Mouse (Mus musculus) megakaryocyte, embryonic 14.5 days (primary cell): ENCODE data around the gene Tmem189. TPM values are rescaled to one million over a fixed set of nuclear protein-coding genes. Genes with fewer than 3 reads are reported as not detected.

Experiments
- H3K27me3 ChIP-seq: replicated peaks from 2 replicates; pipeline ENCODE3; 2012; ENCODE audit warnings: inconsistent platforms
- H3K36me3 ChIP-seq: replicated peaks from 2 replicates; pipeline ENCODE3; 2012; ENCODE audit warnings: low read length, inconsistent platforms, mixed read lengths
- H3K4me1 ChIP-seq: 2 replicates; pipeline ENCODE4 v1.6.1; 2012; ENCODE audit warnings: inconsistent platforms
- H3K4me3 ChIP-seq: replicated peaks from 2 replicates; pipeline ENCODE3; 2012; ENCODE audit warnings: moderate library complexity, mild to moderate bottlenecking, inconsistent platforms
- H3K9me3 ChIP-seq: 2 replicates; pipeline ENCODE4 v1.6.1; 2012; ENCODE audit warnings: inconsistent platforms
- FLI1 ChIP-seq: IDR thresholded peaks from 2 replicates; pipeline ENCODE4 v1.6.1; 2012; ENCODE audit warnings: low read length, inconsistent platforms, mixed read lengths
- GATA1 ChIP-seq: IDR thresholded peaks from 3 replicates; pipeline ENCODE4 v1.6.1; 2012; ENCODE audit warnings: mixed read lengths, low read length, inconsistent platforms, borderline replicate concordance
- polyA plus RNA-seq: library from polyadenylated mRNA; stranded (reverse); fragments of >175 nt; gene quantifications from 2 replicates; pipeline ENCODE4 v1.2.3, GENCODE M21; 2012; ENCODE audit warnings: low replicate concordance; ENCODE audit not compliant: insufficient read depth

The Tmem189 gene
- polyA plus RNA-seq, 1 experiment: 173 TPM

DNA sequence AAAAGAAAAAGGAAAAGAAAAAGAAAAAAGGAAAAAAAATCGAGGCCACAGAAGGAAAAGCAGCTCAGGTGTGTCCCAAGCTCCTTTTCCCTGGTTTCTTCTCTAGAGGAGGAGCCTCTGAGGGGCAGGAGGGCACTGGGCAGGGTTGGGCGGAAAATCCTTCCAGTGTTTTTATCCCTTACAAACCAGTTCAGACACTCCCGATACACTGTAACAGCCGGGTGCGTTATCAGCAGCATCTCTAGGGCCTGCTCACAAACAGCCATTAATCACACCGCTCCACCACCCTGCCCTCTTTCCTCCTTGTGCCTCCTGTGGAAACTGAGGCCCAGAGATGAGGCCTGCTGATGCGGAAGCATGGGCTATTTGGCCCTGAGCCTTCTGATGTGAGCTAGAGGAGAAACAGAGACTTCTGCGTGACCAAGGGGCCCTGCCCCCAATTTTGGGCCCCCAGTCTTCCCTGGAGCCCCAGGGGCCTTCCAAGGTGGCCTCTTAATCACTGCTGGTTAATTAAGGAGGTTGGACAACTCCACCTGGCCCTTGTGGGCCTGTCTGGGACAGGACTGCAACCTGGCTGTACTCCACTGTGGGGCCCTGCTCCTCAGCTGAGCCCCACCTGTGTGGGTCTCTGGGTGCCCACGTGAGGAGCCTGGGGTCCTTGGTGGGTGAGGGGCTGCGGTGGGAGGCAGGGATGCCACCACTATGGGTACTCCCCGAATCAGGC, 31.7 kb upstream of the Tmem189 start:
- Histone ChIP-seq H3K4me1 (peaks cover 61% of the 10 kb centered on the region), H3K4me3 (no peak overlapping the region), H3K9me3 (peaks cover 5% of the 10 kb centered on the region; the same call in 1 of the 2 replicates), H3K27me3 (peaks cover 71% of the 10 kb centered on the region), H3K36me3 (no peaks in the 10 kb centered on the region)
- TF ChIP-seq FLI1 (no peak), GATA1 (no peak)

DNA sequence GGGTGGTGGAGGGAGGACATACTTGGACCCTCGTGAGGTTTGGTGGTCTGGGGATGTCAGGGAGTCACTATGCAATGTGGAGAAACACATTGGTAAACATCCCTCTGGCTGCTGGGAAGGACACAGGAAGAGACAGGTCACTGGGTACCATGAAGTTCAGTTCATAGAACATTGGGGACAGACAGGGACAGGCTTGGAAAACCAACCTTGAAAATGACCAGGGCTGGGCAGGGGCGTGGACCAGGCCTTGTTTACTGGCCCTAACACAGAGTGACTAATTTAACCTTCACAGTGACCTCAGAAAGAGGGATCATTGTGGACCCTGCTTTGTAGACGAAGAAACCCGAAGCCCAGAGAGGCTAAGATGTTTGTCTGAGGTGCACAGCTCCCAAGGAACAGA, 29.9 kb upstream of the Tmem189 start:
- Histone ChIP-seq H3K36me3 (no peaks in the 10 kb centered on the region), H3K27me3 (peaks cover 67% of the 10 kb centered on the region), H3K4me1 (peaks cover 68% of the 10 kb centered on the region), H3K4me3 (no peak overlapping the region), H3K9me3 (peaks cover 5% of the 10 kb centered on the region; the same call in 1 of the 2 replicates)
- TF ChIP-seq GATA1 (no peak), FLI1 (no peak)

DNA sequence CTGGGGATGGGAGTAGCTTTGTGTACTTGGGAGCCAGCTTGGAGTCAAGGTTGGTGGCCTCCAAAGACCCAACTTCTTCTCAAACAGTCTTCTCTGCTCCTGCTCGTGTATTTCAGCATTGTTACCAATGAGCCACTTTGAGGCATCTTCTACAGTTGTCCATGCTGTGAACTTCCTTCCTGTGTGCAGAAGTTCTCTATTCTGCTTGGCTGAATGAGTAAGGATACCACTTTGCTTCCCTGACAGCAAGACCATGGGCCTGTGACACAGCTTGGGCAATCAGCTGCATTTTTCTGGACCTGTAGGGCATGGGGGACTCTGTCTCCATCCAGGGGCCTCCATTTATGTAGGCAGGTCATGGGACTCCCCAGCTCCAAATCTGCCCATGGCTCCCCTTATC, 27.6 kb upstream of the Tmem189 start:
- Histone ChIP-seq H3K4me3 (no peak overlapping the region), H3K9me3 (peaks cover 10% of the 10 kb centered on the region; the same call in 1 of the 2 replicates), H3K4me1 (peaks cover 62% of the 10 kb centered on the region), H3K36me3 (no peaks in the 10 kb centered on the region), H3K27me3 (peaks cover 49% of the 10 kb centered on the region)
- TF ChIP-seq FLI1 (no peak), GATA1 (no peak)

DNA sequence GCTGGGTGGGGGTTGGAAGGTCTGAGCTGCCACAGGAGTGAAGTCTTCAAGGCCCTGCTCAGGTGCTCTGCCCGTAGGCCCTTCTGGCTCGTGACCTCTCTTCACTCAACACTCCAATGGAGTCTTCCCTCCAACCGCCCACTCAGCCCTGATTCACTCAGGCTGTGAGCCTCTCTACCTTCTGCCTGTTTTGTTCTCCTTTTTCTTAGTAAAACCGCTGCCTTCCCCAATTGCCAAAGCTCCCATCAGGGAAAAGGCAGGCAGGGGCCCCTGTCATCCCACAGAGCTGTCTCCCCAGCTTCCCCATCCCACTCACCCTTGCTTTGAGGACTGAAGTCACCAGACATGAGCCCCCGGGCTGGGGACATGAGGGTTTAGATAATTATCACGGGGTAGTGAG, 25.4 kb upstream of the Tmem189 start:
- H3K9me3 ChIP-seq: peaks cover 10% of the 10 kb centered on the region; the same call in 1 of the 2 replicates
- H3K4me3 ChIP-seq: no peak overlapping the region
- H3K27me3 ChIP-seq: peaks cover 49% of the 10 kb centered on the region
- H3K36me3 ChIP-seq: no peaks in the 10 kb centered on the region
- H3K4me1 ChIP-seq: peaks cover 75% of the 10 kb centered on the region
- TF ChIP-seq FLI1: no peak
- TF ChIP-seq GATA1: no peak

DNA sequence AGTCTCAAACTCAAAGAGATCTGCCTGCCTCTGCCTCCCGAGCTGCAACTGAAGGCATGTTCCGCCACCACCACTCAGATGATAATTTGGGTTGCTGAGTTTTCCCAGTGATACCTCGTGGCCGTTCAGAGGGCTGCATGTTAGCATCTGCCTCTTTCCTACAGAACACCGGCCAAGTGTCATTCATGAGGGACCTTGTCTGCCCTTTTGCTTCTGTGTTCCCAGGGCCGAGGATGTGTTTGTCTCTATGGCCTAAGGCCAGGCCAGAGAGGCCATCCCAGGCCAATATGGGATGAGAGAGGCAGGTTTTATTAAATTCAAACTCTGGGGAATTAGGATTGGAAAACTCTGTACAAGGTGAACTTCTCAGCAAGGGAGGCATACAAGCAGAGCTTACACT, 24.7 kb upstream of the Tmem189 start:
- Histone ChIP-seq H3K36me3 (no peaks in the 10 kb centered on the region), H3K4me3 (no peak overlapping the region), H3K9me3 (peaks cover 10% of the 10 kb centered on the region; the same call in 1 of the 2 replicates), H3K4me1 (peaks cover 80% of the 10 kb centered on the region), H3K27me3 (peaks cover 48% of the 10 kb centered on the region)
- no peak for TF ChIP-seq FLI1
- TF ChIP-seq GATA1: no peak

DNA sequence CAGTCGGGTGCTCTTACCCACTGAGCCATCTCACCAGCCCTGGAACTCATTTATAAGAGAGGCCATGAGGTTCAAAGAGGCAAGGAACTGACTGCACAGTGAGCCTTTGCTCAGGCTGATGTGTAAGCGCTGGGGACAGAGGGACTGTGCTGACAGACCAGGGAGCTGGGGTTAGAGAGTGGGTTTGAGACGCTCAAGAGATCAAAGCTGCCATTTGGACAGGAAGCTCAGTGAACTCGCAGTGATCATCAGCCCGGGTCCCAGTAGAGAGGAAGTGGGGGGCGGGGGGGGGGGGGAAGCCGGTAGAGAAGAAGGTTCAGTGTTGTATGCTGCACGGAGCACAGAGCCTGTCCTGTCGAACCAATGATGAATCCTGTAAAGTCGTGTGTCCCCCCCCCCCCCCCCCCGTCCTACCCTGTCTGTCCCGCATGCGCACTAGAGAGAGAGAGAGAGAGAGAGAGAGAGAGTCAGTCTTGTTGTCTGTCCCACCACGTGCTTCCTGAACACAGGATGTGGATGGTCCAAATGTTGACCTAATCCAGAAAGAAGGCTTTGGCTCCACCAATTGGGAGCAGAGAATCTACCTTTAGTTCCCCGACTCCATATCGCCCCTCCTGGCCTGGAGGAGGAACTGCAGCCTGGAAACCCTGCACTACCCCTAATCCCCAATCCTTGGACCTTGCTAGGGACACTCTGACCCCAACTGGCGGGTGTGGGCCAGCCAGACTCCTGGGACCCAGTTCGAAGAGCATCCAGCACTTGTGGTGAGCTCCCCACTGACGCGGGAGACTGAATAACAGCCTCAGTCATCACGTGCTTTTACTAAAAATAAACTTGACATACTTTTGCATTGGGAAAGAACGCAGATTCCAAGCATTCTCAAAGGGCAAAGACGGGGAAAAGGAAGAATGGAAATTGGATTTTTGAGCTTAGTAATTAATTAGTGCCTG, 23.5 kb upstream of the Tmem189 start:
- Histone ChIP-seq H3K4me3 (no peak overlapping the region), H3K9me3 (peaks cover 5% of the 10 kb centered on the region; the same call in 1 of the 2 replicates), H3K27me3 (peaks cover 53% of the 10 kb centered on the region), H3K4me1 (peaks cover 88% of the 10 kb centered on the region), H3K36me3 (no peaks in the 10 kb centered on the region)
- TF ChIP-seq GATA1: no peak
- no peak for TF ChIP-seq FLI1

DNA sequence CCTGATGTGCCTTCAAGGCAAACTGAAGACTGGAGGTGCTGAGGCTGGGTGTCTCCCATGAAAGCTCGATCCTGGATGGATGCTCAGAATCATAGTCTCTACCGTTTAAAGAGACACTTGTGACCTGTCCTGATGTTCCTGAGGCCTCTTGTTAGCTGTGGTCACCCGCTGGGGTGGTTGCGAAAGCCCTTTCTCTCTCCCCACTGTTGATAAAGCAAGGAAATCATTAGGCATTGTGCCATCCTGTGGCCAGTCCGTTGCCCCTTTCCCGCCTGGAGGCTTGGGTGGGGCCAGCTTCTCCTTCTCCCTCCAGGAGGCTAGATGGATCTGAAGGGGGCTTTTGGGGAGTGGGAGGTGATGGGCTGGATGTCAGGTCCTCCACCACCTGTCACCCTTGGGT, 21.0 kb upstream of the Tmem189 start:
- Histone ChIP-seq H3K4me3 (peak overlapping the region; percentile 18), H3K36me3 (no peaks in the 10 kb centered on the region), H3K4me1 (peaks cover 75% of the 10 kb centered on the region), H3K27me3 (peaks cover 64% of the 10 kb centered on the region), H3K9me3 (peaks cover 5% of the 10 kb centered on the region; the same call in 1 of the 2 replicates)
- no peak for TF ChIP-seq FLI1
- no peak for TF ChIP-seq GATA1

DNA sequence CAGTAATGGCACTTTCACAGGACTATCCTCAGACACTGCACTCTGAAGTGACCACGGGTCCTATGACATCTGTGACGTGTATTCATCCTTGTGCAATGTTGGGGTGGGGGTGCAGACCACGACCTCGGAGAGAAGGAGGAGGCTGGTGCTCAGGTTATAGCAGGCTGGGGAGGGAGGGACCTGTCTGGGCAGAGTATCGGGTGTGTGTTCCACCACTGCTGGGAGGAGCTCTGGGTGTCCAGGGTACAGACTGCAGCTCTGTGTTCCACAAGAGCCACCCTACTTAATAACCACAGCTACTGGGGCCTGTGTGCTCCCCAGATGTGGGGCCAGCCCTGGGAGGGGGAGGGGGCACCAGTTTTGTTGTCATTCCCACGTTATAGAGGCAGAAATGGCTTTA, 20.3 kb upstream of the Tmem189 start:
- H3K4me1 ChIP-seq: peaks cover 75% of the 10 kb centered on the region
- peaks cover 5% of the 10 kb centered on the region; the same call in 1 of the 2 replicates for H3K9me3 ChIP-seq
- H3K4me3 ChIP-seq: peak overlapping the region; percentile 12
- no peaks in the 10 kb centered on the region for H3K36me3 ChIP-seq
- H3K27me3 ChIP-seq: peaks cover 67% of the 10 kb centered on the region
- no peak for TF ChIP-seq GATA1
- TF ChIP-seq FLI1: no peak

DNA sequence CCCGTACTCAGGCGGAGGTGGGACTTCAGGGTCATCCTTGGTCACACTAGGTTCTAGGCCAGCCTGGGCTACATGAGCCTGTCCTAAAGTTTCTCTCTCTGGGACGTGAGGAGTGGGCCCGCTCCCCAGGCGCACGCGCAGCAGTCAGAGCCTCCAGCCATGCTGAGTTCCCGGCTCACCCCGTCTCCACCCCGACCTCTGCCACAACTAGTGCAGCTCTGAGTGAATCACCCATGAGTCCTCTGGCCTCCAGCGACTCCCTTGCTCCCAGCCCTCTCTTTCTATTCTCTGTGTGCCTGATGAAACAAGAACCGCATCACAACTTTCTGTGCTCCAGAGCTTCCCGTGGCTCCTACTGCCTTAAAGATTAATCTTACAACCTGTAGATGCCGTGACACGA, 18.8 kb upstream of the Tmem189 start:
- no peaks in the 10 kb centered on the region for H3K36me3 ChIP-seq
- no peak overlapping the region for H3K4me3 ChIP-seq
- peaks cover 71% of the 10 kb centered on the region for H3K4me1 ChIP-seq
- H3K9me3 ChIP-seq: peaks cover 2% of the 10 kb centered on the region; the same call in 1 of the 2 replicates
- H3K27me3 ChIP-seq: peaks cover 75% of the 10 kb centered on the region
- no peak for TF ChIP-seq FLI1
